Mouse (Mus musculus) olfactory bulb, adult 2 months (tissue): ENCODE data around the gene Tns2.

ENCODE experiments used
- CTCF ChIP-seq: fragments of 200-500 bp; IDR thresholded peaks from 2 replicates; pipeline ENCODE4 v1.5.1; 2012; ENCODE audit warnings: low read depth, mild to moderate bottlenecking, low read length, moderate library complexity; ENCODE audit not compliant: insufficient read depth
- POLR2A ChIP-seq: fragments of 200-500 bp; IDR thresholded peaks from 2 replicates; pipeline ENCODE4 v1.6.1; 2012; ENCODE audit warnings: mild to moderate bottlenecking, low read depth, low read length, moderate library complexity; ENCODE audit not compliant: insufficient read depth

DNA sequence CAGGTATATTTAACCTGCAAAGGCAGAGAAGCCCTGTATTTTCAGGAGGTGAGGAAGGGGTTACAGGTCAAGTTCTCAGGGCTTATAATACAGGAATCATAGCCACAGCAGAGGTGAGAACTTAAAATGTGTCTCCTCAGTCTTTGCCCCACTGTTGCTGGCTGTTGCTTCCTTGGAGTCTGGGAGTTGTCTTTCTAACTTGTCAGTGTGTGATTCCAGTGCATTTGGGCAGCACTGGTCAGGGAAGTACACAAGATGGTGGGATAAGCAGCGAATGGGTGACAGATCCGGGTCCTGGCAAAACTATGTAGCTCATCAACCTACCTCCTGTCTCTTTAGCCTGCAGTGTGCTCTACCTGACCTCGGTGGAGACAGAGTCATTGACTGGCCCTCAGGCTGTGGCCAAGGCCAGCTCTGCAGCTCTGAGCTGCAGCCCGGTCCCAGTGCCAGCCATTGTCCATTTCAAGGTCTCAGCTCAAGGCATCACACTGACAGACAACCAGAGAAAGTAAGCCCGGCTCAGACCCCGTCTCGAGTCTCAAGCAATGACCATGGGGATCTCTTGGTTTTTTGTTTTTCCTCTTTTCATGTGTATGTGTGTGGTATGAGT, 14.5 kb downstream of the Tns2 start:
- TF ChIP-seq CTCF (no peak), POLR2A (no peak)
